Mouse (Mus musculus): Measurements from ENCODE around the gene Htt. TPM values are rescaled to one million over a fixed set of nuclear protein-coding genes. Genes with fewer than 3 reads are reported as not detected.
A peak's percentile ranks its signal among the peaks of the same experiment; 100 is the strongest.

The Htt gene
- polyA plus RNA-seq, 1 experiment from 2014 or later = 8.7 TPM

MicroRNAs within 50 kb of the gene (microRNA counts, 519-probe panel; counts per million panel counts)
- 2,380 counts per million, percentile 62 among the panel's probes with 10 or more counts for microRNA mmu-miR-467g

Other genes with a start within 250 kb of the Htt start
- 14.4 and 16.2 TPM in 2 replicates for gene Tnip2, start 247.7 kb upstream of the Htt start, polyA plus RNA-seq (2015; fragmentation: Nextera tagmentation; extraction: Ambion mirVana)
- gene Sh3bp2, start 235.9 kb upstream of the Htt start, polyA plus RNA-seq (2015; fragmentation: Nextera tagmentation; extraction: Ambion mirVana) = 4.5 and 6.2 TPM in 2 replicates
- gene Add1, start 188.1 kb upstream of the Htt start, polyA plus RNA-seq (2015; fragmentation: Nextera tagmentation; extraction: Ambion mirVana) = 141 and 149 TPM in 2 replicates
- gene Mfsd10, start 124.5 kb upstream of the Htt start, polyA plus RNA-seq (2015; fragmentation: Nextera tagmentation; extraction: Ambion mirVana) = 108 and 127 TPM in 2 replicates
- gene Nop14, start 101.6 kb upstream of the Htt start, polyA plus RNA-seq (2015; fragmentation: Nextera tagmentation; extraction: Ambion mirVana) = 24.8 and 27.8 TPM in 2 replicates
- gene Grk4, start 101.4 kb upstream of the Htt start, polyA plus RNA-seq (2015; fragmentation: Nextera tagmentation; extraction: Ambion mirVana) = 2.6 TPM in 2 replicates
- gene Msantd1, start 146.3 kb downstream of the Htt start, polyA plus RNA-seq (2015; fragmentation: Nextera tagmentation; extraction: Ambion mirVana) = 0.55 and 0.64 TPM in 2 replicates
- gene Rgs12, start 187.7 kb downstream of the Htt start, polyA plus RNA-seq (2015; fragmentation: Nextera tagmentation; extraction: Ambion mirVana) = 16.6 and 17.3 TPM in 2 replicates

Data from intestine, embryonic 15.5 days (tissue).